16 mouse cellular contexts compared by ENCODE assay signal in the genomic region with DNA sequence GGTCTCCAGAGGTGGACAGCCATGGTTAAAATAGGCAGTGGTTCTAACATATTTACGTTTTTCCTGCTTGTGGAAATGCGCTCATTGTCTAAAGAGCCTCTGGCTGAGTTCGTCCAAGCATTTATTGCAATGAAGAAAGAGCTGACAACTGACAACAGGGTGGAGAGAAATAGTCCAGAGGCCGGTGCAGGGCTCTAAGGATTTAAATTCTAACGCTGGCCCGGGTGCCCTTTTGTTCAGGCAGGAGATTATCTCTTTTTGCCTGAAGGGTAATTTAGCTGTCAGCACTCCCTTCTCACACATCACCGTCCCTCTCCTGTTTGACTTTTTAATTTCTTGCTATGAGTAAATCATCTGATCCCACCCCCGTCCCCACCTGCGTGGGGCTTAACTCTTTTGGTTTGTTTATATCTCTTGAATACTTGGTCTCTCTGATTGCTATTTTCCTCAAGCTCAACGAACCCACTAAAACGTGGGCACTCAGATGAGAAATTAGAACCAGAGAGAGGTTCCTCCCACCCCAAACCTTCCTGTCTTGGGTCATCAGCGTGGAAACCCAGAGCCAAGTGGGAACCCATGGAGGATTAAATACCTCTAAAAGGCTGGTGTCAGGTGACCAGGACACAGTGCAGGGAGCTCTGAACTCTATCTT.
DNase-seq lines count a peak whose midpoint lies in the region; ATAC-seq and TF ChIP-seq lines count a peak whose summit lies in the region.
"Had no signal": no experiment of that assay in that cellular context is flagged by ENCODE, and none has a peak within 500 bp of the region (broad histone marks: within the 10 kb centered on the region; RNA-seq: fewer than 3 reads in every experiment).

No protein-coding gene starts in this region.

- peak overlapping the region; percentile 34 for H3K4me2 ChIP-seq in heart, embryonic 14.5 days (ENCODE audit: low read length)
- no peak overlapping the region for H3K4me2 ChIP-seq in kidney, postnatal 0 days (ENCODE audit: low read length)
- no peak overlapping the region for H3K4me2 ChIP-seq in embryonic facial prominence, embryonic 14.5 days (ENCODE audit: low read depth, low read length)
- H3K4me2 ChIP-seq in midbrain, embryonic 13.5 days (replicated peaks), result no peak overlapping the region
- H3K4me2 ChIP-seq: intestine, embryonic 15.5 days; liver, embryonic 12.5 days; lung, embryonic 15.5 days; neural tube, embryonic 13.5 days had no signal

- no peak overlapping the region for H3K9ac ChIP-seq in heart, embryonic 14.5 days (ENCODE audit: low read length)
- H3K9ac ChIP-seq in kidney, postnatal 0 days (ENCODE audit: low read depth, low read length), result no peak overlapping the region
- no peak overlapping the region for H3K9ac ChIP-seq in embryonic facial prominence, embryonic 14.5 days (ENCODE audit: low read depth, low read length)
- no peak overlapping the region for H3K9ac ChIP-seq in midbrain, embryonic 13.5 days (replicated peaks)
- H3K9ac ChIP-seq: intestine, embryonic 15.5 days; liver, embryonic 12.5 days; lung, embryonic 15.5 days; neural tube, embryonic 13.5 days had no signal

- H3K4me3 ChIP-seq in heart, embryonic 14.5 days (ENCODE audit: control insufficient read depth in 1 of 2, insufficient read depth in 1 of 2, low read depth in 1 of 2, low read length in 2 of 2), result no peak overlapping the region
- H3K4me3 ChIP-seq in kidney, postnatal 0 days (replicated peaks; ENCODE audit: low read depth, low read length), result no peak overlapping the region
- no peak overlapping the region for H3K4me3 ChIP-seq in embryonic facial prominence, embryonic 14.5 days (ENCODE audit: low read depth, low read length)
- no peak overlapping the region for H3K4me3 ChIP-seq in midbrain, embryonic 13.5 days (replicated peaks)
- H3K4me3 ChIP-seq: intestine, embryonic 15.5 days; liver, embryonic 12.5 days; lung, embryonic 15.5 days; neural tube, embryonic 13.5 days had no signal

- no peaks in the 10 kb centered on the region for H3K9me3 ChIP-seq in heart, embryonic 14.5 days (ENCODE audit: control insufficient read depth, low read length)
- no peaks in the 10 kb centered on the region for H3K9me3 ChIP-seq in kidney, postnatal 0 days (replicated peaks; ENCODE audit: low read length)
- H3K9me3 ChIP-seq in embryonic facial prominence, embryonic 14.5 days (ENCODE audit: control insufficient read depth, low read length), result no peaks in the 10 kb centered on the region
- no peaks in the 10 kb centered on the region for H3K9me3 ChIP-seq in midbrain, embryonic 13.5 days
- H3K9me3 ChIP-seq: intestine, embryonic 15.5 days; liver, embryonic 12.5 days; lung, embryonic 15.5 days; neural tube, embryonic 13.5 days had no signal

- H3K4me1 ChIP-seq in heart, embryonic 14.5 days (ENCODE audit: control insufficient read depth in 2 of 2, insufficient read depth in 2 of 2, low read length in 2 of 2), result peaks cover 2 to 16% of the 10 kb centered on the region in 2 experiments
- H3K4me1 ChIP-seq in kidney, postnatal 0 days (replicated peaks; ENCODE audit: insufficient read depth, low read length), result no peaks in the 10 kb centered on the region
- no peaks in the 10 kb centered on the region for H3K4me1 ChIP-seq in embryonic facial prominence, embryonic 14.5 days (ENCODE audit: control insufficient read depth, insufficient read depth, low read length)
- H3K4me1 ChIP-seq in midbrain, embryonic 13.5 days (replicated peaks), result peaks cover 15% of the 10 kb centered on the region
- H3K4me1 ChIP-seq: intestine, embryonic 15.5 days; liver, embryonic 12.5 days; lung, embryonic 15.5 days; neural tube, embryonic 13.5 days had no signal

- no peak for TF ChIP-seq CTCF in kidney, postnatal 0 days (IDR thresholded peaks at IDR 0.05; ENCODE audit: low read depth)

- H3K27me3 ChIP-seq in heart, embryonic 14.5 days (ENCODE audit: control insufficient read depth, insufficient read depth, low read length), result no peaks in the 10 kb centered on the region
- H3K27me3 ChIP-seq in kidney, postnatal 0 days (ENCODE audit: insufficient read depth, low read length), result no peaks in the 10 kb centered on the region
- no peaks in the 10 kb centered on the region for H3K27me3 ChIP-seq in embryonic facial prominence, embryonic 14.5 days (replicated peaks; ENCODE audit: control insufficient read depth, insufficient read depth, low read length)
- H3K27me3 ChIP-seq in midbrain, embryonic 13.5 days, result no peaks in the 10 kb centered on the region
- H3K27me3 ChIP-seq: intestine, embryonic 15.5 days; liver, embryonic 12.5 days; lung, embryonic 15.5 days; neural tube, embryonic 13.5 days had no signal

- H3K27ac ChIP-seq in heart, embryonic 14.5 days (replicated peaks in 1 of 2; ENCODE audit: control insufficient read depth in 1 of 2, insufficient read depth in 1 of 2, low read depth in 2 of 2, low read length in 2 of 2), result no peak overlapping the region
- H3K27ac ChIP-seq in kidney, postnatal 0 days, result no peak overlapping the region; the same call in 1 of the 2 replicates
- no peak overlapping the region for H3K27ac ChIP-seq in embryonic facial prominence, embryonic 14.5 days (replicated peaks; ENCODE audit: low read depth, low read length)
- H3K27ac ChIP-seq in midbrain, embryonic 13.5 days, result 0 out of 2 replicates have a peak overlapping the region, but pooled peaks have one; percentile 22
- H3K27ac ChIP-seq: intestine, embryonic 15.5 days; liver, embryonic 12.5 days; lung, embryonic 15.5 days; macrophage; neural tube, embryonic 13.5 days had no signal

- WGBS in heart, embryonic 14.5 days, result 15% methylated on average over 12 of the region's 12 CpGs
- 11% methylated on average over 12 of the region's 12 CpGs for WGBS in kidney, postnatal 0 days
- 28% methylated on average over 12 of the region's 12 CpGs for WGBS in embryonic facial prominence, embryonic 14.5 days
- 10% methylated on average over 12 of the region's 12 CpGs for WGBS in midbrain, embryonic 13.5 days

- no peaks in the 10 kb centered on the region for H3K36me3 ChIP-seq in heart, embryonic 14.5 days (ENCODE audit: control insufficient read depth, insufficient read depth, low read length)
- no peaks in the 10 kb centered on the region for H3K36me3 ChIP-seq in kidney, postnatal 0 days (ENCODE audit: insufficient read depth, low read length)
- H3K36me3 ChIP-seq in embryonic facial prominence, embryonic 14.5 days (ENCODE audit: control insufficient read depth, insufficient read depth, low read length), result no peaks in the 10 kb centered on the region
- no peaks in the 10 kb centered on the region for H3K36me3 ChIP-seq in midbrain, embryonic 13.5 days
- H3K36me3 ChIP-seq: intestine, embryonic 15.5 days; liver, embryonic 12.5 days; lung, embryonic 15.5 days; neural tube, embryonic 13.5 days had no signal

- DNase-seq in heart, adult 11 months, result no peak
- DNase-seq in kidney, postnatal 0 days (ENCODE audit: low spot score), result peak; percentile 85
- no peak for DNase-seq in kidney, postnatal 25 days
- peak; percentile 42 for DNase-seq in embryonic facial prominence, embryonic 14.5 days (ENCODE audit: low spot score)
- DNase-seq in spleen, postnatal 36 days (ENCODE audit: low spot score in 2 of 2), result no peak
- DNase-seq: adrenal gland, postnatal 36 days; cerebellum, adult 8-10 months; gastrocnemius, postnatal 10 days; thymus, postnatal 36 days had no signal

- ATAC-seq in heart, embryonic 14.5 days (ENCODE audit: insufficient number of reproducible peaks, insufficient read depth, low FRiP score, low read depth), result no peak
- ATAC-seq in kidney, postnatal 0 days (replicated peaks; ENCODE audit: low FRiP score, low read depth), result peak; percentile 89
- 0 out of 2 replicates have a peak, but pooled peaks have one; percentile 27 for ATAC-seq in embryonic facial prominence, embryonic 14.5 days (ENCODE audit: low read depth)
- ATAC-seq in midbrain, embryonic 13.5 days, result 0 out of 2 replicates have a peak, but pooled peaks have one; percentile 48
- ATAC-seq: intestine, embryonic 15.5 days; liver, embryonic 12.5 days had no signal

Comparison
In these comparisons a context has a peak if more than half of its experiments do, and no peak if none do; other contexts are left out.
1. DNase-seq: peak in kidney, postnatal 0 days (single experiment) and embryonic facial prominence, embryonic 14.5 days (single experiment); none in heart, adult 11 months (single experiment), kidney, postnatal 25 days (0 of 2) and spleen, postnatal 36 days (0 of 2).